Comparison of ENCODE assay signal across 7 mouse cellular contexts in genomic region chr5:138171695-138172491, GRCm38 (mm10). TPM values are rescaled to one million over a fixed set of nuclear protein-coding genes. Genes with fewer than 3 reads are reported as not detected.
DNase-seq lines count a peak whose midpoint lies in the region; ATAC-seq lines count a peak whose summit lies in the region.

Gene Ap4m1 (plus strand): TSS chr5:138172002.
Gene Mcm7 (minus strand): TSS chr5:138172422.

- H3K4me1 ChIP-seq in embryonic facial prominence, embryonic 11.5 days (ENCODE audit: control insufficient read depth, insufficient read depth, low read length) = no peaks in the 10 kb centered on the region
- H3K4me1 ChIP-seq in limb, embryonic 10.5 days = peaks cover 15% of the 10 kb centered on the region
- H3K4me1 ChIP-seq in midbrain, embryonic 13.5 days (replicated peaks) = peaks cover 44% of the 10 kb centered on the region

- peaks cover 16% of the 10 kb centered on the region for H3K36me3 ChIP-seq in embryonic facial prominence, embryonic 11.5 days (replicated peaks; ENCODE audit: control insufficient read depth, insufficient read depth, low read depth, low read length)
- peaks cover 73% of the 10 kb centered on the region for H3K36me3 ChIP-seq in limb, embryonic 10.5 days
- H3K36me3 ChIP-seq in midbrain, embryonic 13.5 days = peaks cover 59% of the 10 kb centered on the region

- H3K27me3 ChIP-seq in embryonic facial prominence, embryonic 11.5 days (ENCODE audit: control insufficient read depth, insufficient read depth, low read length) = no peaks in the 10 kb centered on the region
- no peaks in the 10 kb centered on the region for H3K27me3 ChIP-seq in limb, embryonic 10.5 days (ENCODE audit: low read depth, poor library complexity, severe bottlenecking)
- H3K27me3 ChIP-seq in midbrain, embryonic 13.5 days = no peaks in the 10 kb centered on the region

- H3K9ac ChIP-seq in embryonic facial prominence, embryonic 11.5 days (replicated peaks; ENCODE audit: low read length) = peak within 1 kb of the TSS; percentile 84
- peak within 1 kb of the TSS; percentile 75 for H3K9ac ChIP-seq in midbrain, embryonic 13.5 days (replicated peaks)

- H3K4me3 ChIP-seq in embryonic facial prominence, embryonic 11.5 days (ENCODE audit: low read depth, low read length) = peak within 1 kb of the TSS; percentile 71
- H3K4me3 ChIP-seq in limb, embryonic 10.5 days = peak within 1 kb of the TSS; percentile 84
- H3K4me3 ChIP-seq in midbrain, embryonic 13.5 days (replicated peaks) = peak within 1 kb of the TSS; percentile 81

- DNase-seq in adrenal gland, postnatal 14 days = peak; percentile 98
- DNase-seq in embryonic facial prominence, embryonic 11.5 days (ENCODE audit: low spot score) = peak; percentile 97
- DNase-seq in kidney, adult 11 months = peak; percentile 98
- DNase-seq in limb, embryonic 10.5 days (ENCODE audit: low spot score) = peak; percentile 89
- peak; percentile 86 for DNase-seq in spleen, adult 12 weeks (ENCODE audit: low spot score)

- H3K4me2 ChIP-seq in embryonic facial prominence, embryonic 11.5 days (ENCODE audit: low read depth, low read length) = peak within 1 kb of the TSS; percentile 65
- H3K4me2 ChIP-seq in midbrain, embryonic 13.5 days (replicated peaks) = peak within 1 kb of the TSS; percentile 95

- H3K9me3 ChIP-seq in embryonic facial prominence, embryonic 11.5 days (replicated peaks; ENCODE audit: control insufficient read depth, low read length) = no peaks in the 10 kb centered on the region
- no peaks in the 10 kb centered on the region for H3K9me3 ChIP-seq in limb, embryonic 10.5 days (replicated peaks)
- no peaks in the 10 kb centered on the region for H3K9me3 ChIP-seq in midbrain, embryonic 13.5 days

- ATAC-seq in embryonic facial prominence, embryonic 11.5 days (replicated peaks; ENCODE audit: insufficient number of reproducible peaks, low FRiP score, low TSS enrichment, low read depth) = peak; percentile 91
- peak; percentile 69 for ATAC-seq in granulocyte monocyte progenitor cell, adult 5-6 weeks (replicated peaks; ENCODE audit: poor library complexity, severe bottlenecking)
- ATAC-seq in midbrain, embryonic 13.5 days = peak; percentile 90

- under 1% methylated on average over 54 of the region's 54 CpGs for WGBS in embryonic facial prominence, embryonic 11.5 days
- WGBS in limb, embryonic 10.5 days = under 1% methylated on average over 54 of the region's 54 CpGs
- WGBS in midbrain, embryonic 13.5 days = under 1% methylated on average over 54 of the region's 54 CpGs

- H3K27ac ChIP-seq in embryonic facial prominence, embryonic 11.5 days (replicated peaks; ENCODE audit: low read depth, low read length) = peak within 1 kb of the TSS; percentile 94
- H3K27ac ChIP-seq in limb, embryonic 10.5 days = peak within 1 kb of the TSS; percentile 96
- H3K27ac ChIP-seq in midbrain, embryonic 13.5 days = peak within 1 kb of the TSS; percentile 87

RNA-seq across cellular contexts. Expression of gene Ap4m1, which starts in this region (rescaled TPM):
- 21.4 and 24.2 TPM in 2 replicates for total RNA-seq in adrenal gland, postnatal 14 days (2021)
- polyA plus RNA-seq in embryonic facial prominence, embryonic 11.5 days (2014; fragmentation: Nextera tagmentation; extraction: Ambion mirVana) = 15.9 and 19.7 TPM in 2 replicates
- total RNA-seq in granulocyte monocyte progenitor cell, adult 5-6 weeks (2014; fragmentation: Nextera tagmentation) = 33.9 and 43.1 TPM in 2 replicates
- total RNA-seq in granulocyte monocyte progenitor cell, adult 5-6 weeks (2017) = 34.8 and 41.5 TPM in 2 replicates
- polyA plus RNA-seq in limb, embryonic 10.5 days (2016; fragmentation: Nextera tagmentation; extraction: Ambion mirVana) = 26.4 and 32.0 TPM in 2 replicates
- 26.6 and 28.8 TPM in 2 replicates for polyA plus RNA-seq in midbrain, embryonic 13.5 days (2015; fragmentation: Nextera tagmentation; extraction: Ambion mirVana)

RNA-seq across cellular contexts. Expression of gene Mcm7, which starts in this region (rescaled TPM):
- 50.3 and 52.2 TPM in 2 replicates for total RNA-seq in adrenal gland, postnatal 14 days (2021)
- polyA plus RNA-seq in embryonic facial prominence, embryonic 11.5 days (2014; fragmentation: Nextera tagmentation; extraction: Ambion mirVana) = 303 and 307 TPM in 2 replicates
- 291 and 311 TPM in 2 replicates for total RNA-seq in granulocyte monocyte progenitor cell, adult 5-6 weeks (2014; fragmentation: Nextera tagmentation)
- total RNA-seq in granulocyte monocyte progenitor cell, adult 5-6 weeks (2017) = 490 and 580 TPM in 2 replicates
- polyA plus RNA-seq in limb, embryonic 10.5 days (2016; fragmentation: Nextera tagmentation; extraction: Ambion mirVana) = 384 and 399 TPM in 2 replicates
- 159 and 162 TPM in 2 replicates for polyA plus RNA-seq in midbrain, embryonic 13.5 days (2015; fragmentation: Nextera tagmentation; extraction: Ambion mirVana)

Comparison
In these comparisons a context has a peak if more than half of its experiments do, and no peak if none do; other contexts are left out.
1. Peak in every context shown above with its lines: DNase-seq, ATAC-seq, H3K4me3 ChIP-seq and H3K27ac ChIP-seq.